Mouse (Mus musculus) left cerebral cortex, postnatal 14 days (tissue): ENCODE measurements around the gene Tmem81. TPM values are rescaled to one million over a fixed set of nuclear protein-coding genes. Genes with fewer than 3 reads are reported as not detected.
"Not testable (repeated sequence)": the region's sequence is repeated elsewhere in the genome, so short reads cannot be mapped to it uniquely, and the experiment has no call there.

Source experiments
- DNase-seq, 2 experiments: peaks; one replicate each; pipeline ENCODE4 v3.0.0; 2021 to 2022; ENCODE audit warnings: low spot score in 2 of 2, mixed read lengths in 1 of 2
- intact Hi-C: fragments of 180-260 bp; cut with DNase I; formaldehyde crosslinking; loops from one replicate; pipeline ENCODE4 v1.15.1; 2025
- long read RNA-seq, 2 experiments: library from polyadenylated mRNA; stranded (forward); transcript quantifications; one replicate each; pipeline ENCODE4 v2.0.0; 2021
- total RNA-seq, 2 experiments: library from RNA; stranded (reverse); gene quantifications; 2 replicates each; pipeline ENCODE4 v1.2.3; 2021

Tmem81 gene
- total RNA-seq = 1 to 10 TPM; 2.3 to 2.7 TPM
- long read RNA-seq, experiment 1 = 0 reads
- long read RNA-seq, experiment 2, partial matches to known transcripts = 0 of 2 reads
- long read RNA-seq, experiment 2, other reads (novel, unspliced or antisense) = 0 of 2 reads

DNA sequence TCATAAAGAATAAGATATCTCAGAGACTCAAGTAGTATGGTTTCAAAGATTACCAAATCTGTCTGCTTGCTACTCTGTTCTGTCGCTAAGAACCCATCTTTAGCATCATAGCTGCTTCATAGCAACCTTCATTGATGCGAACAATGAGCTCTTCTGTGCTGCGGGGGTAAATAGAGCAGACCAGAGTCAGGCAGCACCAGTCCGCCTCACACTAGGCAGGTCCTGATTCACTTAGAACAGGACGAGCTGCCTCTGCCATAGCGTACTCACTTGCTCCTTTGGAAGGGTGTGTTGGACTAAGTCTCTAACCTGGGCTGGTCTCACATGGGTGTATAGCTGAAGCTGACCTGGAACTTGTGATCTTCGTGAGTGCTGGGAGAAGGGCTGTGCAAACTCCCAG is at the start of gene Tmem81:
Gene Tmem81 (plus strand): TSS at position 173 of the 400 bp plus-strand sequence.
- intact Hi-C loops = no loop called here
- DNase-seq = no peak

DNA sequence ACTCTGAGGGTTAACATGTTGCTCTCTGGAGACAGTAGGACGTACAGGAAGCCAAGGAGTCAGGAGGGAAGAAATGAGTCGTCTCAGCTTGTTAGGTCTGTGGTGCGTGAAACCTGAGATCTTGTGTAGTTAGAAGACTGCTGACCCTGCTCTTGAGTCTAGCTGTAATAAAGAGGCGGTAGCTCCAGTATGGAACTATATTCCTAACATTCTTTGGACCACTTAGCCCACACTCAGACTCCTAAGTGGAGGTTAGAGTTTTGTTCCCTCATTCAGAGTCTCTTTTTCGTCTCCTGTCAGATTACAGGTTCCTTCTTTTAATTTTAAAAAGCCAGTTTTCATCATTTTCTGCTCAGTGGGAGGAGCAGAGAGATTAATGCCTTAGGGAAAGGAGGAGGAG is 41.4 kb upstream of the Tmem81 start:
- intact Hi-C loops = no loop called here
- no peak for DNase-seq

- intact Hi-C loops = no loop called here
- no peak for DNase-seq
These were observed 37.1 kb upstream of the Tmem81 start for GRCm38 (mm10) chr1:132468926-132469325.

- intact Hi-C loops = no loop called here
These were observed 36.5 kb upstream of the Tmem81 start for GRCm38 (mm10) chr1:132469519-132469918.

DNA sequence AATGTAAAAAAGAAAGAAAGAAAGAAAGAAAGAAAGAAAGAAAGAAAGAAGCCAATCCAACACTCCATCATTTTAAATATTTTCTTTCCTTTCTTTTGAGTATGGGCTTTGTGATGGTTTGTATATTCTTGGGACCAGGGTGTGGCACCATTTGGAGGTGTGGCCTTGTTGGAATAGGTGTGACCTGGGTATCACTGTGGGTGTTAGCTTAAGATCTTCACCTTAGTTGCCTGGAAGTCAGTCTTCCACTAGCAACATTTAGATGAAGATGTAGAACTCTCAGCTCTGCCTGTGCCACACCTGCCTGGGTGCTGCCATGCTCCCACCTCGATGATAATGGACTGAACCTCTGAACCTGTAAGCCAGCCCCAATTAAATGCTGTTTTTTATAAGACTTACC is 36.0 kb upstream of the Tmem81 start:
- intact Hi-C loops, DNase-seq: not testable (repeated sequence)

More at GRCm38 (mm10) chr1:132469519-132469918, 36.5 kb upstream of the Tmem81 start:
- DNase-seq = no peak

GRCm38 (mm10) chr1:132471032-132471431 is 35.0 kb upstream of the Tmem81 start:
- no peak for DNase-seq
- intact Hi-C loops = no loop called here

DNA sequence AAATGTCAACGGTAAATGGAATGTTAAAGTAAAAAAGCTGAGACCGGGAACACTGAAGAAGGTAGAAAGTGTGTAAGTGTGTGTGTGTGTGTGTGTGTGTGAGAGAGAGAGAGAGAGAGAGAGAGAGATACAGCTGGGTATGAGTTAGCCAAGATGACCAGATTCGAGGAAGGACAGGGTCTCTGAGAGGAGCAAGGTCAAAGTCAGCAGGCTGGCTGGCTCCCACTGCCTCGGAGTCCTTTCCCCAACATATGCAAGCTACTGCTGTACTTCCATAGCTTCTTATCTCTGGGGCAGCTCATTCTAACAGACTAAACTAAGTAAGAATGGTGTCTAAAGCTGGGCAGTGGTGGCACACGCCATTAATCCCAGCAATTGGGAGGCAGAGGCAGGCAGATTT is 34.5 kb upstream of the Tmem81 start:
- intact Hi-C loops = no loop called here
- DNase-seq = no peak

- DNase-seq = no peak
- intact Hi-C loops = no loop called here
These were observed 33.5 kb upstream of the Tmem81 start for GRCm38 (mm10) chr1:132472537-132472936.

- DNase-seq = no peak
- intact Hi-C loops = no loop called here
These were observed 31.5 kb upstream of the Tmem81 start for GRCm38 (mm10) chr1:132474496-132474895.

- intact Hi-C loops = loop anchor here (5.0 kb wide), 1 partner anchor 109 kb away; no protein-coding TSS in a partner anchor
- no peak for DNase-seq
These were observed 29.5 kb upstream of the Tmem81 start for GRCm38 (mm10) chr1:132476575-132476927.

DNA sequence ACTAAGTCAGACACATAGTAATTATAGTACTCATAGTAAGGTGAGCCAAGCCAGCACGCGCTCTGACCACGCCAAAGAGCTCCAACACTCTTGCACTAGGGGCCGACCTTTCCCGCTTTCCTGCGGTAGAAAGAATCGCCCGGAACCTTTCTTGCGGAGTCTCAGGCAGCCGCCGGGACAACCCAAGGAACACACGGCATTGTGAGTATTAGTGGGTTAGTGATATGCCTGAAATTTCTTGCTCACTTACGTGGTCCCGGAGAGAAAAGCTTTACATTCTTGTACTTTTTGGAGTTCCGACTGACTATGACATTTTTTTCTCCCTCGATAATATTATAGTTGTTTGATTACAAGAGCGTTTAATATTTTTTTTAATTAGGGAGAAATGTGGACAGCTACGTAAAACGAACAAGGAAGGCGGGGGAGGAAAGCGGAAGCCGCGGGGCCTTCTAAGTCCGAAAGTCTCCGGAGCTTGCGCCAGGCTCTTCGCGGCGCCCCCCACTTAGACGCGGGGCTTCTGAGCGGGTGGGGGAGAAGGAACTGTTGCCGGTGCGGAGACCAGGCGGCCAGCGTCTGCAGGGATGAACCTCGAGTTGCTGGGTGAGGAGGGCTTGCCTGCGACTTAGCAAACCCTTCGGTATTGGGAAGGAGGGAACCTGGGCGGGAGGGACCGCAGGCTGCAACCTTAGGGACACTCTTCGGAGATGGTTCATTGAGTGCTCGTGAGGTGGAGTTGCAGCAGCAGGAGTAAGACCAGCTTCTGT is 28.9 kb upstream of the Tmem81 start, which contains the start of gene Rbbp5:
Gene Rbbp5 (plus strand): TSS at position 438 of the 764 bp plus-strand sequence.
- intact Hi-C loops = loop anchor here (5.0 kb wide), 1 partner anchor 110 kb away; no protein-coding TSS in a partner anchor
- DNase-seq = peak; percentile 89

DNA sequence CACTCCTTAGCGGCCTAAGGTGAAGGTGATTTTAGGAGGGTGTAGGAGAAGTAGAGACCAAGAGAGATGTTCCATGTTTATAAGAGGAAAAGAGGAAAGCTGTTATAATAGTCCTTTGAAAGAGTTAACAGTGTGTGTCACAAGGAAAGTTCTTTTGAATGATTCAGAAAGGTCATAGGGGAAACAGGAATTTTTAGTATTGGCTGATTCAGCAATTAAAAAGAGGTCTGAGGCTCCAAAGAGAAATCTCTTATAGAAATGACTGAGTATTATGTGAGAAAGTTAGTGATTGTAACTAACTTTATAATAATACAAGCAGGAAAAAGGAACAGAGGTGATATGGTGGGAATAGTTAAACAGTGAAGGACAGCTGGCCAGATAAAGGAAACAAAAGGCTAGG is 26.6 kb upstream of the Tmem81 start:
- DNase-seq = no peak
- intact Hi-C loops = loop anchor here (5.0 kb wide), 1 partner anchor 112 kb away; no protein-coding TSS in a partner anchor

GRCm38 (mm10) chr1:132481619-132482018 is 24.4 kb upstream of the Tmem81 start:
- DNase-seq = no peak
- intact Hi-C loops = no loop called here

DNA sequence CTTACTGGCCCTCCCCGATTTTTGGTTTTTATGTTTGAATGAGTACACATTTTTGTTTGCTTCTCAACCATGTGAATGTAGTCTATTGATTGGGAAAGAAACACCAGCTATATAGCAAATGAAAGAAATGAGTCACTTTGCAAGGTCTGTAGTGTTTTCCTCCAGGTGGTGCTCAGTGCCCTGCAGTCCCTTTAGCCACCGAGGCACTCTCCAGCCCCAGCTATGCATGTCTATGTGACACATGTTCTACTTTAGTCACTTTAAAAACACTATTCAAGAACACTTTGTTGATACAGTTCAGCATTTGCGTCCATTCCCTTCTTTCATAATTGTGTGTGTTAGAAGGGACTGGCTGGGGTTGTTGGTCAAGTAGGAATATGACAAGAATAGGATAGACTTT is 22.8 kb upstream of the Tmem81 start:
- DNase-seq = no peak
- intact Hi-C loops = no loop called here

DNA sequence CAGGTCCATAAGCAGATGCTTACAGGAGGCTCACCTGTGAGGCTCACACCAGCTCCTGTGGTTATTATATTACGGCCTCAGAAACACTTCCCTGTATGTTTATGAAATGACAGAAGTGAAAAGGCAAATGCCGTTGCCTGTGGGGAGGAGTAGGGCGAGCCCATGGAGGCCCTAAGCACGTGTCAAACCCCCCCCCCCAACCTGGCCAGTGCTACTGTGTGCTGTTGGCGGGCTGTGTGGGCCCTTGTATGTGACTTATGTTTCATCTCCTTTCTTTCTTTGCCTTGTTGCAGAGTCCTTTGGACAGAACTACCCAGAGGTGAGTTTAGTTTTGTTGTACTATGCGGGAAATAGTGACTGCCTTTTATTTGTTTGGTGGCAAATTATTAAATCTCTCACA is 22.3 kb upstream of the Tmem81 start:
- intact Hi-C loops = no loop called here
- no peak for DNase-seq

DNA sequence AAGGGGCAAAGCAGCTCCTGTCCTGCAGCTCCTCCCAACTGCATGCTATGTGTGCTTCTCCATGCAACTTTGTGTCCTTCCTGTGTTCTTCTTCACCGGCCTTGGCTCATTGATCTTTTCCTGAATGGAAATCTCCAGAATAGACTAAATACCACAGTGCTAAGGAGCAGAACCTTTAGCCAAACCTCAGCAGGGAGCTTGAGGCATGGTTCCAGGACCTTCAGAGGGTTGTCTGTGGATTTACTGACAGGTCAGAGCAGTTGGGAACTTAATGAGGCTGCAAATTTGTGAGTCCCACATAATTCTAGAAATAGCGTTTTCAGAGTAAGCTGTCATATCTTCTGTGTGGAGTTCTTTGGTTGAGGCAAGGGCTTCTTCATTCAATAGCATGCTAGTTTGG is 5.5 kb upstream of the Tmem81 start:
- no peak for DNase-seq

DNA sequence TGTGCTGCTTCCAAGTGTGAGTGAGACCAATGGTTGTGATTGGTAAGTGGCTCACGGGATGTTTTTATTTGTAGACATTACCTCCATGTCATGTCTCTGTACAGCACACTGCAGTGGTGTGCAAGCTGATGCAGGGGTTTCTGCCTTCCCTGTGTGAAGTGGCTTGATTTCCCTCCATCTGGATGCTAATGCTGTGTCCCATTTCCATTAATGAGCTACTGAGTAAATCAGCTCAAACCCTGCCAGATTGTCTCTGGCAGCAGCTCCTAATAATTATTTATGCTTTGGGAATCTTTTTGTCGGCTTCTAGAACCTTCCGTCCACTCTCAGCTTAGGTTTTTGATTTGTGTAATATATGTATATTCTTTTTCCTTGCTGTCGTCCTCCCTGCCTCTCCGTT is 875 bp upstream of the Tmem81 start:
- no peak for DNase-seq
- intact Hi-C loops = no loop called here

More for the DNA sequence above, 5.5 kb upstream of the Tmem81 start:
- intact Hi-C loops = no loop called here

GRCm38 (mm10) chr1:132506656-132507055 is 626 bp downstream of the Tmem81 start:
- intact Hi-C loops = no loop called here
- no peak for DNase-seq

GRCm38 (mm10) chr1:132509771-132510170 is 3.7 kb downstream of the Tmem81 start:
- no peak for DNase-seq
- intact Hi-C loops = no loop called here

GRCm38 (mm10) chr1:132511521-132511920 is 5.5 kb downstream of the Tmem81 start:
- no peak for DNase-seq
- intact Hi-C loops = no loop called here

DNA sequence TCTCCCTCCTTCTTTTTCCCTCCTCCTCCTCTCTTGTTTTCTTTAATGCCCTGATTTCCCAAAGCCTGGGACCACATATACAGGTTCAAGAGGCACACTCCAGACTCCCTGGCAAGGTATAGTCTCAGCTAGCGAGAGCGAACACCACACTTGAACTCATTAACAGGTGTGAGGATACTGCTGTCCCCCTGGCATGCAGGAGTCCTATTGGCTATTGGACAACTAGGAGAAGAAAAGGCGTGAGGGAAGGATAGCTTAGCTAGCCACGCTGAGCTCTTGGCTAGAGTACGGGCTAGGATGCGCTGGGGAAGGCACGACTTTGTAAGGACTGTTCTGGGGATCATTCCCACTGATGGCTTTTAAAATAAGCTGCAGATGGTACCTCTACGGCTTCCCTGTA is 6.1 kb downstream of the Tmem81 start:
- no peak for DNase-seq
- intact Hi-C loops = no loop called here
